Mouse (Mus musculus) urinary bladder, postnatal 25 days (tissue): ENCODE data around the gene Olfr108.

ENCODE experiments used
- DNase-seq: peaks from one replicate; pipeline ENCODE4 v3.0.0; 2022; ENCODE audit warnings: low spot score

Olfr108 gene

GRCm38 (mm10) chr17:37445180-37445579, at the start of gene Olfr108:
TSS of gene Olfr108 (plus strand) at chr17:37445480.
- no peak for DNase-seq

GRCm38 (mm10) chr17:37398926-37399325, 46.4 kb upstream of the Olfr108 start, which contains the start of gene Olfr107:
TSS of gene Olfr107 (plus strand) at chr17:37399226.
- DNase-seq, result no peak

- DNase-seq, result no peak
These were observed 31.9 kb upstream of the Olfr108 start for GRCm38 (mm10) chr17:37413380-37413779.

- DNase-seq, result no peak
These were observed 13.3 kb downstream of the Olfr108 start, which contains the start of gene Olfr109 for GRCm38 (mm10) chr17:37458616-37459015. TSS of gene Olfr109 (plus strand) at chr17:37458916.

DNA sequence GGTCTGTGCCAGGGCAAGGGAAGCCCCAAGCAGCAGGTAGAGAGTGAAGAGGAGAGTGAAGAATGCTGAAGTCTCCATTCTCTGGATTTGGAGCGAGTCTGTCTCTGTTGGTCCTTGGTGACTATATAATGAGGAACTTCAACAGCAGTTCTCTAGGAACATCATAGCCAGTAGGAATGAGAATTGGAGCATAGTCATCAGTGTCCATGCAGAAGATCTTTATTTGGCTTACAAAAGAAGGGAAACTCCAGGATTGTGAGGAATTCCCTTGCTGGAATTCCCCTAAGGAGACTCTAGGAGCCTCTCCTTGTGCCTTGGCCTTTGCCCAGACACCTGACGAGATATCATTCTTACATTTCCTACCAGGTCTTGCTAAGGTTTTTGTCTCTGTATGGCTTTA, 38.2 kb downstream of the Olfr108 start, which contains the start of gene H2-M2:
TSS of gene H2-M2 (minus strand) at position 101 of the 400 bp plus-strand sequence.
- no peak for DNase-seq

DNA sequence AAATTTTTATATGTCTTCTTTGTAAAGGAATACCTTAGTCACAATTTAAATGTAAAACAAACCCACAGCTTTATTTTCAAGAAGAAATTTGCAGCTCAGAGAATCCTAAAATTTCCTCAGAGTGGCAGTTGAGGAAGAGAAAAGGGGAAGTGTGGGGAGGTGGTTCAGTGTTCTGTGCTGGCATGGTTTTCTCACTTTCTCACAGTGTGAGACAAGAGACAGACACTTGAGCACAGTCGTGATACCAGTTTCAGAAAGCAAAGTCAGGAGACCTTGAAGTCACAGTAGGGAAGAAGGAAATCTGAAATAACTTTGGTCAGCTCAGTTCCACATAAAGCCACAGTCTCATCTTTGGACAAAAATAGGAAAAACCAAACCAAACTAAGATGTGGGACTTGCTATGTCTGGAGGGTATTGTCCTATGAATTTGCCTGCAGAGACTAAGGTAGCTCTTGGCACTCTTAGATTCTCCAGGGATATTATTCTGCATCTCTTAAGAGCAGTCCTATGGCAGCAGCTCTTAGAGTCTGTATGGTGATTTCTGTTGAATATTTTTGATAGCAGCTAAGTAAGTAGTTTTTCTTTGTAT, 46.7 kb downstream of the Olfr108 start, which contains the start of gene Olfr110:
TSS of gene Olfr110 (plus strand) at position 539 of the 589 bp plus-strand sequence.
- no peak for DNase-seq
